In the genomic region with DNA sequence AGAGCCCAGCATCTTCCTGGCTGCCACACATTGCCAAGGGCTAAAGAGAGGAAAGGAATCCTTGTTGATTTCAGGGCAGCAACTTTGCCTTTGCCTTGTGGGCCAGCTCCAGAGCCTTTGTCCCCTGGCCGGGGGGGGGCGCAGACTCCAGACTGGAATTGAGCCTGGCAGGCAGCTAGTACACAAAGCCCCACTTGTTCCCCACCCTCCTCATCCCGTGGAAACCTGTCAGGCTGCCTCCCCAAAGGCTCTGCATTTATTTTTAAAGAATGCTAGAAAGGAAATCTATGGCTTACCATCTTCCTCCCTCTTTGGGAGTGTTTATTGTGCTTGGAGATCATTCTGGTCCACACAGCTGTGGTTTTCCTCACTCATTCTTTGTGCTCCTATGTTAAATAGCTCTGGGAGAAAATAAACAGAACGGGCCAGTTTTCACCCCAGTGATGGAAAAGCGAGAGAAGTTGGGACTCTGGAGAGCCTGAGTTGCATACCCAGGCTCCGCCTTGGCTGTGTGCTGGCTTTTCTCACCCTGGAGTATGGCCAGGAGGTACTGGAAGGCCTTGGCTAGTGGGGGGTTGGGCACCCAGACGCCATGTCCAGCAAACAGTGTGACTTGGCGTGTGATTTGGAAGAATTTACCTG, we compare ENCODE assay signal across 10 mouse cellular contexts. TPM values are rescaled to one million over a fixed set of nuclear protein-coding genes. Genes with fewer than 3 reads are reported as not detected.
A peak's percentile ranks its signal among the peaks of the same experiment; 100 is the strongest.
DNase-seq lines count a peak whose midpoint lies in the region; ATAC-seq and TF ChIP-seq lines count a peak whose summit lies in the region.
"Had no signal": no experiment of that assay in that cellular context is flagged by ENCODE, and none has a peak within 500 bp of the region (broad histone marks: within the 10 kb centered on the region; RNA-seq: fewer than 3 reads in every experiment).

No protein-coding gene starts in this region.

- H3K4me1 ChIP-seq in heart, embryonic 15.5 days (replicated peaks) = peaks cover 9% of the 10 kb centered on the region
- no peaks in the 10 kb centered on the region for H3K4me1 ChIP-seq in lung, postnatal 0 days (ENCODE audit: insufficient read depth, low read depth, low read length)

- H3K4me3 ChIP-seq in heart, embryonic 15.5 days = no peak overlapping the region
- H3K4me3 ChIP-seq in lung, postnatal 0 days (ENCODE audit: low read depth, low read length) = no peak overlapping the region
- H3K4me3 ChIP-seq: erythroblast, embryonic 14.5 days had no signal

- no peak overlapping the region for H3K9ac ChIP-seq in heart, embryonic 15.5 days
- H3K9ac ChIP-seq in lung, postnatal 0 days (replicated peaks; ENCODE audit: low read depth) = no peak overlapping the region

- no peaks in the 10 kb centered on the region for H3K36me3 ChIP-seq in heart, embryonic 15.5 days
- H3K36me3 ChIP-seq in lung, postnatal 0 days (ENCODE audit: insufficient read depth, low read length) = no peaks in the 10 kb centered on the region

- 39% methylated on average over 8 of the region's 8 CpGs for WGBS in heart, embryonic 15.5 days
- WGBS in lung, postnatal 0 days = 18% methylated on average over 8 of the region's 8 CpGs

- peak; percentile 21 for DNase-seq in gastrocnemius, postnatal 25 days
- DNase-seq in gastrocnemius, postnatal 36 days = no peak
- DNase-seq in cerebellum, postnatal 10 days = peak; percentile 69 to 80
- DNase-seq in lung, postnatal 0 days (ENCODE audit: low spot score) = no peak
- no peak for DNase-seq in retina, postnatal 1 day
- no peak for DNase-seq in natural killer cell, adult 2 months (ENCODE audit: low spot score in 2 of 2)

- intact Hi-C loops in gastrocnemius, postnatal 36 days (cut with DNase I) = no loop called here

- peak overlapping the region; percentile 54 for H3K27ac ChIP-seq in heart, embryonic 15.5 days
- no peak overlapping the region for H3K27ac ChIP-seq in lung, postnatal 0 days (ENCODE audit: low read length)
- H3K27ac ChIP-seq: macrophage had no signal

- no peak for TF ChIP-seq CTCF in lung, postnatal 0 days (IDR thresholded peaks at IDR 0.05)

- H3K4me2 ChIP-seq in heart, embryonic 15.5 days = no peak overlapping the region
- no peak overlapping the region for H3K4me2 ChIP-seq in lung, postnatal 0 days (replicated peaks; ENCODE audit: low read depth, low read length)

- H3K27me3 ChIP-seq in heart, embryonic 15.5 days = no peaks in the 10 kb centered on the region
- H3K27me3 ChIP-seq in lung, postnatal 0 days (replicated peaks; ENCODE audit: insufficient read depth, low read length) = no peaks in the 10 kb centered on the region

- TF ChIP-seq EP300 in lung, postnatal 0 days (IDR thresholded peaks at IDR 0.05) = no peak

- H3K9me3 ChIP-seq in heart, embryonic 15.5 days (replicated peaks) = no peaks in the 10 kb centered on the region
- H3K9me3 ChIP-seq in lung, postnatal 0 days (ENCODE audit: low read length) = no peaks in the 10 kb centered on the region

- ATAC-seq in heart, embryonic 15.5 days (replicated peaks; ENCODE audit: insufficient number of reproducible peaks, insufficient read depth, low FRiP score, low read depth) = no peak
- ATAC-seq in lung, postnatal 0 days = peak; percentile 19; the same call in 1 of the 2 replicates
- ATAC-seq in erythroid progenitor cell, adult 5-6 weeks (replicated peaks; ENCODE audit: low FRiP score, poor library complexity, severe bottlenecking) = no peak

RNA-seq across cellular contexts. Expression of a gene that starts 41.2 kb away (rescaled TPM):
- total RNA-seq in gastrocnemius, postnatal 25 days (2021) = 1 to 10 TPM; 2.7 to 3.8 TPM
- total RNA-seq in gastrocnemius, postnatal 36 days (2021) = 1 to 10 TPM; 3.0 TPM
- polyA plus RNA-seq in heart, embryonic 15.5 days (2015; fragmentation: Nextera tagmentation; extraction: Ambion mirVana) = 3.8 and 4.2 TPM in 2 replicates
- polyA plus RNA-seq in lung, postnatal 0 days (2015; fragmentation: Nextera tagmentation; extraction: Ambion mirVana) = 2.4 and 4.2 TPM in 2 replicates
- 3.2 and 3.8 TPM in 2 replicates for total RNA-seq in erythroid progenitor cell, adult 5-6 weeks (2015; ENCODE audit: low replicate concordance)
- 0.08 and 0.90 TPM in 2 replicates for total RNA-seq in erythroid progenitor cell, adult 5-6 weeks (2017; ENCODE audit: low replicate concordance)
- polyA plus RNA-seq: erythroblast, embryonic 14.5 days had no signal

Comparison
In these comparisons a context has a peak if more than half of its experiments do, and no peak if none do; other contexts are left out.
1. DNase-seq: peak in gastrocnemius, postnatal 25 days (single experiment) and cerebellum, postnatal 10 days (2 of 2); none in gastrocnemius, postnatal 36 days (0 of 2), lung, postnatal 0 days (single experiment), retina, postnatal 1 day (single experiment) and natural killer cell, adult 2 months (0 of 2).